Mouse (Mus musculus) adrenal gland, adult (tissue): ENCODE data around the gene Aldh3b1.

ENCODE experiments used
- DNase-seq, 2 experiments: peaks; one replicate each; pipeline ENCODE4 v3.0.0; 2022 to 2023; ENCODE audit warnings: low spot score in 1 of 2; ENCODE audit not compliant: inconsistent age in 2 of 2

The Aldh3b1 gene

DNA sequence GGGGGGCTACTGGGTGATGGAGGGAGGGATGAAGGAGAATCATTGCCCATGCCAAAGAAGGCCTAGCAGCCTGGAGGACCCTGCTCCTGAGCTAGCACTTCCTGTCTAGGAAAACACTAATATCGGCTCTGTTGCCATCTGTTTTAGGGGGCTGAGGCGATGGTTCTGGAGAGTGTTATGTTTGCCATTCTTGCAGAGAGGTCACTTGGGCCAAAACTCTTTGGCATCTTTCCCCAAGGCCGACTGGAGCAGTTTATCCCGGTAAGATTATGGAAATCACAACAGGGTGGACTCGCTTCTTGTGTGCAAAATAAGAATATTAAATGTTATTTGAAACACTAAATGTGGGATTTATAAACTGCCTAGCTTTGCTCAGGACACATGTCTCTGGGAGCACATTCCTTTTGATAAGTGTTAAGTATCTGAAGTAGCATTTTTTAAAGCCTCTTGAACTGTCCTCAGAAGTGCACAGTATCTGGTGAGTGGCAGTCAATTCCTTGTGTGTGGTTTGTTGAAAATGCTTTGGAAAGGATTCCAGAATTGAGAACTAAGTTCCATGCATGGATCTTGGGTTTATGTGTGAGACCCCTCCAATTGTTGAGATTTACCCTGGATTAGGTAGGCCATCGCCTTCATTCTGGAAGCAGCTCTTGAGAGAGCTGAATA, 45.1 kb downstream of the Aldh3b1 start:
- DNase-seq: peak; percentile 35 to 77

DNA sequence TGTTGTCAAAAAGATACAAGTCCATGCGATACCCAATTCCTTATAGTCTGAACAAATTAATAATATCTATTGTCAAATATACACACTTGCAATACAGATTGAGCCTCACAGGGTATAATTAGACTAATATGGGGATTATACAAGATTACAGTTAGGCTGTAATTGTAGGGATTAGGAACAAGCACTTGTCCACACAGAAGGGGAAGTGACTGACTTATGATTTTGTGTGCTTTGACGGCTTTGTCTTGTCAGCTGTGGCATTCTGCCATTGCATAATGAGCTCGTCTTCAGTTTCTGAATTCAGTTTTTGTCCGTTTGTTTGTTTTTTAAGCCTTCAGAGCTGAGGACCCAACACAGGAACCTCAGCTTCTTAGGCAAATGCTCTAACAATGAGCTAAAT, 47.4 kb downstream of the Aldh3b1 start:
- DNase-seq: no peak

DNA sequence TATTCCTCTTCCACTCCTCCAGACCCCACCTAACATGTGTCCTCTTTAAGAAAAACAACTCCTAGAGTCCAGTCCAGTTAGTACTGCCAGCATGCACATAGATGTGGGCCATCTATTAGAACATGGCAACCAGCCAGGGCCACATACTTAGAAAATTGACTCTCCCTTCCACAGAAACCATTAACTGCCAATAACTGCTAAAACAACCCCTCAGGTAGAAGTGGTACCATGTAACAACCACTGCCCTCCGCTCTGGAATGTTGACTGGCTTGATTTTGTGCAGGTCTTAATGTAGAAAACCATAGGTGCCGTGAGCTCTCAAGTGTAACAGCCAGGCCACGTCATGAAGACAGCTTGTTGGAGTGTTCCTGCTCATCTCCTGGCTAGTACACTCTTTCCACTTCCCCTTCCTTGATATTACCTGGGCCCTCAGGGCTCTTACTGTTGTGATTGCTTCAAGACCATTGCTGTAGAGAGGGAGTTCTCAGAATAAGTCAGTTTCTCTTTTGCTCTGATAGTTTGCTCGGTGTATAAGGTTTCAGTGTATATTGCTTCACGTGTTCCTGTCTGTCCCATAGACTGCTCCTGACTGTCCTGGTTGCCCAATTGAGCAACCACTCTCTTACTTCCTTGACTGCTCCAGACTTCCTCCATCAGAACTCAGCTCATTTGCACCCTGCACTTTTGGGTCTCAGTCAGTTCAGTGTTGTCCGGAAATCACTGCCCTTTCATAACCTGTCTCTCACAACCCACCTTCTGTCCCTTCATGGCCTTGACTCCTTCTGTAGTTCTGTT, 49.4 kb downstream of the Aldh3b1 start:
- no peak for DNase-seq

DNA sequence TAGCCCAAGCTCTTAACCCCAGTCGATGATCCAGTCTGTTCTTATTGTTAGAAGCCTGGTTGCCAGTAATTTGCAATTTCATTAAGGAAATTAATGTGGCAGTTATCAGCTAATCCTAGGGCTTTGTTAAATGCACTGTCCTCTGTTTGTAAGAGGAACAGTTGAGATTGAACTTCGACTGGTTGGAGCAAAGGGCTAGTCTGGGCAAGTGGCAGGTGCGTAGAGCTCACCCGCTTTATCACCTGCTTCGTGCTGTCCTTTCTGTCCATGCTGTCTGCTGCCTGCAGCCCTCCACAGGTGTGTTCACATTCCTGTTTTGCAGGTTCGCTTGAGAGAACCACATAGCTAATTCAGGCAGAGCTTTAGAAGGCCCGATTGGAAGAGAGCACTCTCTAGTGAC, 54.6 kb downstream of the Aldh3b1 start:
- DNase-seq: no peak

DNA sequence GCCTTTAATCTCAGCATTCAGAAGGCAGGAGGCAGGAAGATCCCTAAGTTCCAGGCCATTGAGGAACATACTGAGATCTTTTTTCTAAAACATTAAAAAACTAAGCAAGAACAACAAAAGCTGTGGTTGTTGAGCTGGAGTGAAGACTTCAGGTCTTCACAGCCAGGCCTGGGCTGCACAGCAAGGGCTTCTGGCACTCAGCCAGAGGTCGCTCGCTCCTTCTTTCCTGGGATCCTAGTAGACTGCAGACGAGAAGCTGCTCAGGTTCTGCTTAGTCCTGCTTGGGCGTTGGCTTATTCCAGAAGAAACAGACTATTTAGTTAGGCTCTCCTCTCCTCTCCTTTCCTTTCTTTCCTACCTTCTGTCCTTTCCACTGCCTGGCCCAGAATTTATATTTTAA, 57.2 kb downstream of the Aldh3b1 start:
- DNase-seq: peak in 1 of 2 experiments; percentile 71

DNA sequence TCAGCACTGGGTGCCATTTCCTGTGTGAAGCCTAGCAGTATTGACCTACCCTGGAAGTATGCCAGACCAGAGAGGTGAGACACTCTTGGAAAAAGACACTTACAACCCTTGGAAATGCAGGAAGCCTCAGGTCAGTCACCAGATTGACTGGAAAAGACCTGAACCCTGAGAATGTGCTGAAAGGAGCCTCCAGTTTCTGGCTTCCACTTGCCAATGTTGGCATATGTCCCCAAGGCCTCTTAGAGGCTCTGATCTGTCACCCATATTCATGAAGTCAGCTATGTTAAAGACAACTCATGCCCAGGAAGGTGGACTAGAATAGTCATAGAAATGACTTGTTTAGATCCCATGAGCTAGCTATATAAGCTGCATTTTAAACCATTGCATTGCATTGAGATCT, 58.1 kb downstream of the Aldh3b1 start:
- peak in 1 of 2 experiments; percentile 76 for DNase-seq

DNA sequence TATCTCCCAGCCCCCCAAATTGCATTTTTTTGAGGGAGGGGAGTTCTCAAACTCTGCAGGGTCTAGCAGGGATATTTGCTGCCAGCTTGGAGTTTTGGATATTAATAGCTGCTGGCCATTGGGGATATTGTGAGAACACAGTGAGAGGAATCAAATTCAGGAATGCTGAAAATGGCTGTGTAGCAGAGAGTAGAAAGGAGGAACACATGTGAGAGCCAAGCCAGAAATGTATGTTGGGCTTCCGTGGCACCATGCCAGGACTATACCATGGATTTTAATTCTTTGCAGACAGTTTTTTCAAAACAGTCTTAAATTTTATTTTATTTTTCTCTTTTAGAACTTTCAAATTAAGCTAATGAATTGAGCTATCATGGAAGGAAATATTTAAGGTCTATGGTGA, 61.3 kb downstream of the Aldh3b1 start:
- no peak for DNase-seq

DNA sequence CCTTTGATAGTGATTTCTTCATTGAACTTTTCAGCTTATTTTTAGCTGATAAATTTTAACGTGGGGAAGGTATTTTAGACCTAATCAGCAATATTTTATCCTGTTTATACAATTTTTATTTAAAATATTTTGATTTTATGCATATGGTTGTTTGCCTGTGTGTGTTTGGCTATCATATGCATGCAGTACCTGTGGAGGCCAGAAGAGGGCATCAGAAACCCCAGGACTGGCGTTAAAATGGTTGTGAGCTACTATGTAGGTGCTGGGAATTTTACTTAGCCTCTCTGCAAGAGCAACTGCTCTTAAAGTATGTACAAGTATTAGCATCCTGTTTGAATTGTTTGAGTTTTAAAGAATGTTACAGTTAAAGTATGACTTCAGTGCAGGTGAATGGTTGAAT, 64.6 kb downstream of the Aldh3b1 start:
- DNase-seq: no peak
